Mouse (Mus musculus) lung, embryonic 16.5 days (tissue): ENCODE results near the gene Extl1. TPM values are rescaled to one million over a fixed set of nuclear protein-coding genes. Genes with fewer than 3 reads are reported as not detected.
"Not testable (repeated sequence)": the region's sequence is repeated elsewhere in the genome, so short reads cannot be mapped to it uniquely, and the experiment has no call there.

Experiments
- ATAC-seq: fragments of 200-750 bp; cut with Nextera tagmentation; 2 replicates; pipeline ENCODE4 v1.8.0; 2017; ENCODE audit warnings: low read depth, mild to moderate bottlenecking, moderate library complexity
- H3K27ac ChIP-seq: fragments of 300-500 bp; sonication (generic); 2 replicates; pipeline ENCODE4 v1.5.1; 2014; ENCODE audit warnings: mild to moderate bottlenecking, control low read depth, low read length
- H3K27me3 ChIP-seq: fragments of 300-500 bp; sonication (generic); 2 replicates; pipeline ENCODE4 v1.6.1; 2014; ENCODE audit warnings: low read depth, low read length, mixed read lengths; ENCODE audit not compliant: control insufficient read depth, insufficient read depth
- H3K36me3 ChIP-seq: fragments of 300-500 bp; sonication (generic); 2 replicates; pipeline ENCODE4 v1.6.1; 2014; ENCODE audit warnings: low read length; ENCODE audit not compliant: control insufficient read depth, insufficient read depth
- H3K4me1 ChIP-seq: fragments of 300-500 bp; sonication (generic); replicated peaks from 2 replicates; pipeline ENCODE4 v1.6.1; 2014; ENCODE audit warnings: low read length, mixed read lengths; ENCODE audit not compliant: control insufficient read depth, insufficient read depth
- H3K4me2 ChIP-seq: fragments of 300-500 bp; sonication (generic); 2 replicates; pipeline ENCODE4 v1.6.1; 2014; ENCODE audit warnings: low read depth, low read length, control low read depth
- H3K4me3 ChIP-seq: fragments of 300-500 bp; sonication (generic); 2 replicates; pipeline ENCODE4 v1.5.1; 2014; ENCODE audit warnings: mild to moderate bottlenecking, low read length, control low read depth
- H3K9ac ChIP-seq: fragments of 300-500 bp; sonication (generic); 2 replicates; pipeline ENCODE4 v1.6.1; 2014; ENCODE audit warnings: low read length, control low read depth
- H3K9me3 ChIP-seq: fragments of 300-500 bp; sonication (generic); 2 replicates; pipeline ENCODE4 v1.6.1; 2016; ENCODE audit warnings: low read length; ENCODE audit not compliant: control insufficient read depth
- WGBS: fragments of 180-500 bp; shearing (Covaris S2); extraction: QIAGEN DNeasy Blood & Tissue Kit; methylation state at CpG from one replicate; pipeline ENCODE4 v1.1.7; 2014; 5-methylcytosine and 5-hydroxymethylcytosine counted together
- polyA plus RNA-seq: library from polyadenylated mRNA; unstranded; fragments of >200 nt; fragmentation: Nextera tagmentation; extraction: Ambion mirVana; gene quantifications from 2 replicates; pipeline ENCODE4 v1.2.1, GENCODE M21; 2015

The Extl1 gene
- 1.8 and 2.5 TPM in 2 replicates for polyA plus RNA-seq

GRCm38 (mm10) chr4:134383750-134384149 is at the start of gene Extl1:
Gene Extl1 (minus strand): TSS chr4:134383850.
- H3K9me3 ChIP-seq, H3K4me3 ChIP-seq, H3K9ac ChIP-seq, H3K4me1 ChIP-seq, ATAC-seq, H3K27me3 ChIP-seq, H3K4me2 ChIP-seq, H3K27ac ChIP-seq, H3K36me3 ChIP-seq: not testable (repeated sequence)
- WGBS, result 97% methylated on average over 2 of the region's 6 CpGs

- ATAC-seq, result no peak
- H3K27ac ChIP-seq, result no peak overlapping the region
Observed at GRCm38 (mm10) chr4:134432686-134433360, 49.2 kb upstream of the Extl1 start.

GRCm38 (mm10) chr4:134430381-134431004 is 46.8 kb upstream of the Extl1 start:
- peaks cover 10% of the 10 kb centered on the region for H3K4me1 ChIP-seq
- 23% methylated on average over 23 of the region's 23 CpGs for WGBS
- H3K27me3 ChIP-seq, result no peaks in the 10 kb centered on the region
- no peaks in the 10 kb centered on the region for H3K9me3 ChIP-seq
- peak overlapping the region; percentile 48; the same call in 1 of the 2 replicates for H3K9ac ChIP-seq
- peaks cover under 1% of the 10 kb centered on the region; the same call in 1 of the 2 replicates for H3K36me3 ChIP-seq
- no peak overlapping the region for H3K27ac ChIP-seq
- no peak overlapping the region for H3K4me3 ChIP-seq
- ATAC-seq, result 0 out of 2 replicates have a peak, but pooled peaks have one; percentile 23
- H3K4me2 ChIP-seq, result peak overlapping the region; percentile 11; the same call in 1 of the 2 replicates

More at GRCm38 (mm10) chr4:134432686-134433360, 49.2 kb upstream of the Extl1 start:
- H3K4me3 ChIP-seq, result no peak overlapping the region
- no peaks in the 10 kb centered on the region for H3K9me3 ChIP-seq
- H3K36me3 ChIP-seq, result no peaks in the 10 kb centered on the region
- no peak overlapping the region for H3K9ac ChIP-seq
- 79% methylated on average over 15 of the region's 15 CpGs for WGBS
- no peak overlapping the region for H3K4me2 ChIP-seq
- H3K27me3 ChIP-seq, result no peaks in the 10 kb centered on the region
- H3K4me1 ChIP-seq, result peaks cover 10% of the 10 kb centered on the region

GRCm38 (mm10) chr4:134425088-134425487 is 41.4 kb upstream of the Extl1 start:
- 59% methylated on average over 7 of the region's 7 CpGs for WGBS
- Histone ChIP-seq H3K27ac (no peak overlapping the region), H3K36me3 (peaks cover 2% of the 10 kb centered on the region; the same call in 1 of the 2 replicates), H3K9ac (no peak overlapping the region), H3K4me2 (no peak overlapping the region), H3K27me3 (no peaks in the 10 kb centered on the region), H3K9me3 (no peaks in the 10 kb centered on the region), H3K4me1 (no peaks in the 10 kb centered on the region), H3K4me3 (no peak overlapping the region)
- no peak for ATAC-seq

- no peaks in the 10 kb centered on the region for H3K9me3 ChIP-seq
- no peak overlapping the region for H3K9ac ChIP-seq
- no peak overlapping the region for H3K27ac ChIP-seq
- ATAC-seq, result no peak
- 86% methylated on average over 7 of the region's 7 CpGs for WGBS
- H3K27me3 ChIP-seq, result no peaks in the 10 kb centered on the region
- H3K36me3 ChIP-seq, result peaks cover 2% of the 10 kb centered on the region; the same call in 1 of the 2 replicates
- H3K4me2 ChIP-seq, result no peak overlapping the region
- H3K4me3 ChIP-seq, result no peak overlapping the region
- H3K4me1 ChIP-seq, result no peaks in the 10 kb centered on the region
Observed at GRCm38 (mm10) chr4:134423949-134424348, 40.3 kb upstream of the Extl1 start.

GRCm38 (mm10) chr4:134421971-134422370 is 38.3 kb upstream of the Extl1 start:
- no peaks in the 10 kb centered on the region for H3K9me3 ChIP-seq
- H3K4me3 ChIP-seq, result no peak overlapping the region
- 60% methylated on average over 11 of the region's 11 CpGs for WGBS
- H3K36me3 ChIP-seq, result peaks cover 5% of the 10 kb centered on the region
- H3K4me2 ChIP-seq, result no peak overlapping the region
- H3K9ac ChIP-seq, result no peak overlapping the region
- no peak overlapping the region for H3K27ac ChIP-seq
- no peak for ATAC-seq
- no peaks in the 10 kb centered on the region for H3K27me3 ChIP-seq
- H3K4me1 ChIP-seq, result no peaks in the 10 kb centered on the region

- no peak overlapping the region for H3K27ac ChIP-seq
- H3K4me3 ChIP-seq, result no peak overlapping the region
- WGBS, result 55% methylated on average over 7 of the region's 7 CpGs
- H3K27me3 ChIP-seq, result no peaks in the 10 kb centered on the region
- no peaks in the 10 kb centered on the region for H3K9me3 ChIP-seq
- no peaks in the 10 kb centered on the region for H3K4me1 ChIP-seq
- no peak overlapping the region for H3K9ac ChIP-seq
- H3K36me3 ChIP-seq, result peaks cover 6% of the 10 kb centered on the region; the same call in 1 of the 2 replicates
- no peak overlapping the region for H3K4me2 ChIP-seq
- no peak for ATAC-seq
Observed at GRCm38 (mm10) chr4:134417111-134417510, 33.5 kb upstream of the Extl1 start.

GRCm38 (mm10) chr4:134416602-134417001 is 33.0 kb upstream of the Extl1 start:
- Histone ChIP-seq H3K27me3 (no peaks in the 10 kb centered on the region), H3K4me3 (no peak overlapping the region), H3K4me2 (no peak overlapping the region), H3K9me3 (no peaks in the 10 kb centered on the region), H3K27ac (no peak overlapping the region), H3K4me1 (no peaks in the 10 kb centered on the region), H3K36me3 (peaks cover 6% of the 10 kb centered on the region; the same call in 1 of the 2 replicates), H3K9ac (no peak overlapping the region)
- no peak for ATAC-seq
- 74% methylated on average over 15 of the region's 15 CpGs for WGBS

GRCm38 (mm10) chr4:134416177-134416576 is 32.5 kb upstream of the Extl1 start:
- no peaks in the 10 kb centered on the region for H3K27me3 ChIP-seq
- no peaks in the 10 kb centered on the region for H3K4me1 ChIP-seq
- H3K36me3 ChIP-seq, result peaks cover 6% of the 10 kb centered on the region; the same call in 1 of the 2 replicates
- ATAC-seq, result no peak
- 82% methylated on average over 17 of the region's 17 CpGs for WGBS
- no peak overlapping the region for H3K9ac ChIP-seq
- no peak overlapping the region for H3K4me3 ChIP-seq
- H3K9me3 ChIP-seq, result no peaks in the 10 kb centered on the region
- H3K27ac ChIP-seq, result no peak overlapping the region
- H3K4me2 ChIP-seq, result no peak overlapping the region
